Mouse (Mus musculus): ENCODE measurements at regions not wholly inside any gene's neighbourhood (a gene's known extent, or its start where the extent isn't known, plus 50 kb on each side); places are given as distances from the start of the nearest gene placed in this dataset.

DNA sequence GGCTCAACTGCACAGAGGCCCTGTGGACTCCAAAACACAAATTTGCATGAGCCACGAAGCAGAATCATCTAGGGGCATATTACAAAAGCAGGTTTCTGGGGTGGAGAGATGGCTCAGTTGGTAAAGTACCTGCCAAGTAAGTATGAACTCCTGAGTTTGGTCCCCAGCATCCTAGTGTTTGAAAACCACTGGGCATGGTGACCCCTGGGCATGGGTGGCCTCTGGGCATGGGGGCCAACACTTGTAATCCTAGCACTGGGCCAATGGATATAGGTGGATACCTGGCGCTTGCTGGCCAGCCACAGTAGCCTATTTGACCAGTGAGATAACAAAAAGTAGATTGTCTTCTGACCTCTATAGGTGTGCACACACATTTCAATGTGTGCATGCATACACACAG, 65.7 kb upstream of the Arid5b start:
- TF ChIP-seq CTCF (IDR thresholded peaks at IDR 0.05), result no peak
- TF ChIP-seq EP300 (IDR thresholded peaks at IDR 0.05), result no peak
